Mouse (Mus musculus) megakaryocyte, embryonic 14.5 days (primary cell): ENCODE measurements around the gene Abcb7.

Experiments
- FLI1 ChIP-seq: IDR thresholded peaks from 2 replicates; pipeline ENCODE4 v1.6.1; 2012; ENCODE audit warnings: low read length, inconsistent platforms, mixed read lengths
- GATA1 ChIP-seq: IDR thresholded peaks from 3 replicates; pipeline ENCODE4 v1.6.1; 2012; ENCODE audit warnings: mixed read lengths, low read length, inconsistent platforms, borderline replicate concordance

DNA sequence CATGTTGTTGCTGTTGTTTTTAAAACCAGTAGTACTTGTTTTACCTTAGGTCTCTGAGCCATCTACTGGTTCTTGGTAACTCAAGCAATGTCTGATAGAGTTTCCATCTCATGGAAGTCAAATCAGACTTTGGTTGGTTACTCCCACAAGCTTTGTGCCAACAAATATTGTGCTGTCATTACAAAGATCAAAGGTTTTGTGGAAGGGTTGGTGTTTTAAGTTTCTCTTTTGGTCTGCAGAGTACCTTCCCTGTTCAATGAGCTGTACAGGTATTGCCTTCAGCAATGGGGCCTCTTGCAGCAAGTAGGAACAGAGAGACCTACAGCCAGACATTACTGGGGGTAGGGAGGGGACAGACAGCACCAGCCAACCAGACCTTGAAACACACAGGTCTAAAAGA is 5.5 kb downstream of the Abcb7 start:
- no peak for TF ChIP-seq FLI1
- TF ChIP-seq GATA1 = no peak
